Mouse (Mus musculus): Measurements from ENCODE around the gene Max.

GRCm38 (mm10) chr12:76934438-76934837, 27.6 kb downstream of the Max start:
- TF ChIP-seq CTCF (IDR thresholded peaks at IDR 0.05) (no peak), EP300 (IDR thresholded peaks at IDR 0.05; ENCODE audit: insufficient read depth, low read depth, low read length) (no peak)

Data from heart, adult 2 months (tissue).